Mouse (Mus musculus): ENCODE results near the gene Kcnt1. TPM values are rescaled to one million over a fixed set of nuclear protein-coding genes. Genes with fewer than 3 reads are reported as not detected.
A peak's percentile ranks its signal among the peaks of the same experiment; 100 is the strongest.

Gene Kcnt1
- polyA plus RNA-seq, 1 experiment from 2014 or later = 0.32 TPM

DNA sequence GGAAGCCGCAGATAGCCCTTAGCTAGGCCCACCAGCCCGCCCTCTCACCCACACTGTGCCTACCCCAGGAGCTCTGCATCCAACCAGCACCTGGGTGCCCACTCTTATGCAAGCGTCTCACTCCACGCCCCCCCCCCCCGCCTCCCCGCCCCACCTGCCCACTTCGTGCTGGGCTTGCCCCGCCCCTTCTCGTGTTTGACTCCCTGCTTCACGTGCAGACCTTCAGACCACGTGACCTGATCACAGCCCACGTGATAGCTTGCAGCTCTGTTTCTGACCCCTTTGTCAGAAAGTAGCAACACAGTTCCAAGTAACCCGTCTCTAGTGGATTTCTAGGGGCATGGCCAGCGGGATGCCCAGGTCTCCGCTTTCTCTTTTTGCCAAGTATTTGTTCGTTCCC lies 16.3 kb upstream of the Kcnt1 start, which contains the start of gene Sohlh1:
Sohlh1 (minus strand) TSS at position 23 of the 400 bp plus-strand sequence.
- no peaks in the 10 kb centered on the region for H3K27me3 ChIP-seq
- no peak within 1 kb of the TSS for H3K9ac ChIP-seq
- no peak within 1 kb of the TSS for H3K4me3 ChIP-seq (replicated peaks)
- peaks cover 9% of the 10 kb centered on the region for H3K4me1 ChIP-seq
- H3K27ac ChIP-seq (replicated peaks) = no peak within 1 kb of the TSS
- H3K36me3 ChIP-seq = no peaks in the 10 kb centered on the region
- no peaks in the 10 kb centered on the region for H3K9me3 ChIP-seq (replicated peaks)
- H3K4me2 ChIP-seq (replicated peaks) = no peak within 1 kb of the TSS
- WGBS = 75% methylated on average over 16 of the region's 16 CpGs
- ATAC-seq (ENCODE audit: insufficient number of reproducible peaks, low FRiP score, low TSS enrichment, low read depth) = no peak

GRCm38 (mm10) chr2:25850330-25850729 lies 13.2 kb upstream of the Kcnt1 start:
- H3K9me3 ChIP-seq (replicated peaks) = no peaks in the 10 kb centered on the region
- H3K4me1 ChIP-seq = peaks cover 12% of the 10 kb centered on the region
- H3K27ac ChIP-seq (replicated peaks) = no peak overlapping the region
- whole genome bisulfite sequencing = 13% methylated on average over 4 of the region's 4 CpGs
- ATAC-seq (ENCODE audit: insufficient number of reproducible peaks, low FRiP score, low TSS enrichment, low read depth) = no peak
- no peaks in the 10 kb centered on the region for H3K36me3 ChIP-seq
- no peaks in the 10 kb centered on the region for H3K27me3 ChIP-seq
- H3K4me3 ChIP-seq (replicated peaks) = no peak overlapping the region
- no peak overlapping the region for H3K9ac ChIP-seq
- no peak overlapping the region for H3K4me2 ChIP-seq (replicated peaks)

DNA sequence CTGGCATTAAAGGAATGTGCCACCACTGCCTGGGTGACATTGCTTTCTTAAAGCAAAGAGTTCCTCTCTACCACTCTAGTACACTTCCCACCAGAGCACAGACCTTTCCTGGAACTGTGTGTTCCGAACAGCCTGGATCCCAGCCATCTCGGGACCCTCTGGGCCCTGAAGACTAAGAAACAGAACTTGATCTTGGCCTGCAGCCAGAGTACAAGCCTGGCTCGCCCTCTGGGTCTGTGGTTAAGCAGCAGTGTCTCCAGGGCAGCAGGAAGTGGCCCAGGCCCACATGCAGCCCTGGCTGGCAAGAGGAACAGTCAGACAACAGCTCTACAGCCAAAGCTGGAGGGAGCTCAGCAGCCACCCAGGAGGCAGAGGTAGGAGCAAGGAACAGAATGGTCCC lies 10.9 kb upstream of the Kcnt1 start:
- Histone ChIP-seq H3K27ac (replicated peaks) (no peak overlapping the region), H3K27me3 (no peaks in the 10 kb centered on the region), H3K4me3 (replicated peaks) (no peak overlapping the region), H3K4me1 (0 out of 2 replicates have a peak, but pooled peaks cover 3% of the 10 kb centered on the region), H3K9me3 (replicated peaks) (no peaks in the 10 kb centered on the region), H3K36me3 (no peaks in the 10 kb centered on the region), H3K9ac (no peak overlapping the region), H3K4me2 (replicated peaks) (no peak overlapping the region)
- WGBS = 22% methylated on average over 3 of the region's 3 CpGs
- 0 out of 2 replicates have a peak, but pooled peaks have one; percentile 24 for ATAC-seq (ENCODE audit: insufficient number of reproducible peaks, low FRiP score, low TSS enrichment, low read depth)

DNA sequence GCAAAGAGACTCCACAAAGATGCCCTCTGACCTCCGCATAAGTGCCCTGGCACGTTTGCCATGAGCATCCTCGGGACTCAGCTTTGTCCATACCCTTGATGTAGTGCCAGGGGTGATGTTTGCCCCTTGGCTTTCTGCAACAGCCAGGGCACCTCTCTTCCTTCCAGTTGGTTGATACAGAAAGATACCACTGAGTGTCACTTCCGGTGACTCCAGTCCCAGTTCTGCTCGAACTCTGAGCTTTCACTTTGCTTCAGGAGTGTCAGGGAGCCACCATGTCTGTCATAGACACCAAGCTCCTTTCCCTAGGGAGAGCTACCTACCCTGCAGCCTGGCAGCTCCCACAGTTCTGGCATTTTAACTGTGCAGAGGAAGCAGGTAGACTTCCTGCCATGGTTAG lies 9.5 kb upstream of the Kcnt1 start:
- Histone ChIP-seq H3K9me3 (replicated peaks) (no peaks in the 10 kb centered on the region), H3K9ac (no peak overlapping the region), H3K4me2 (replicated peaks) (no peak overlapping the region), H3K27ac (replicated peaks) (no peak overlapping the region), H3K36me3 (no peaks in the 10 kb centered on the region), H3K4me1 (0 out of 2 replicates have a peak, but pooled peaks cover 3% of the 10 kb centered on the region), H3K4me3 (replicated peaks) (no peak overlapping the region), H3K27me3 (no peaks in the 10 kb centered on the region)
- 76% methylated on average over 5 of the region's 5 CpGs for WGBS
- no peak for ATAC-seq (ENCODE audit: insufficient number of reproducible peaks, low FRiP score, low TSS enrichment, low read depth)

DNA sequence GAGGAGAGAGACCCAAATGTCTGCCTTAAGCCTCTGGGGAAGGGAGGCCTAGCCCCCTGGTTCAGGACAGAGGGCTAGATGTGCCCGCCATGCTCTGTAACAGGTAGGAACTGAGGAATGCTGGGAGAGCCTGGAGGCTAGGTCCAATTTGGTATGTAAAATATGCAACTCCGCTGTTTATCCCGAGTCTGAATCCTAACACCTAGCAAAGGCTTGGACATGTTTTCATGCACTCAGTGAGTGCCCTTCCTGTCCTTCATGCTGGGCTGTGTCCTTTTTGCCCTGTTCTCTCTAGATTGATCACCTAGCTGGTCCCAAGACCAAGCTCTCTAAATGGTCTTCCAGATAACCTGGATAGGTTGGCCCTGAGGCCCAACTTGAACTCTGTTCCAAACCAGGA lies 3.6 kb upstream of the Kcnt1 start:
- H3K27ac ChIP-seq (replicated peaks) = no peak overlapping the region
- 59% methylated on average over 3 of the region's 3 CpGs for WGBS
- no peak overlapping the region for H3K4me3 ChIP-seq (replicated peaks)
- ATAC-seq (ENCODE audit: insufficient number of reproducible peaks, low FRiP score, low TSS enrichment, low read depth) = no peak
- H3K36me3 ChIP-seq = no peaks in the 10 kb centered on the region
- no peak overlapping the region for H3K9ac ChIP-seq
- peaks cover 12% of the 10 kb centered on the region for H3K4me1 ChIP-seq
- H3K27me3 ChIP-seq = peaks cover 25% of the 10 kb centered on the region
- no peaks in the 10 kb centered on the region for H3K9me3 ChIP-seq (replicated peaks)
- H3K4me2 ChIP-seq (replicated peaks) = no peak overlapping the region

DNA sequence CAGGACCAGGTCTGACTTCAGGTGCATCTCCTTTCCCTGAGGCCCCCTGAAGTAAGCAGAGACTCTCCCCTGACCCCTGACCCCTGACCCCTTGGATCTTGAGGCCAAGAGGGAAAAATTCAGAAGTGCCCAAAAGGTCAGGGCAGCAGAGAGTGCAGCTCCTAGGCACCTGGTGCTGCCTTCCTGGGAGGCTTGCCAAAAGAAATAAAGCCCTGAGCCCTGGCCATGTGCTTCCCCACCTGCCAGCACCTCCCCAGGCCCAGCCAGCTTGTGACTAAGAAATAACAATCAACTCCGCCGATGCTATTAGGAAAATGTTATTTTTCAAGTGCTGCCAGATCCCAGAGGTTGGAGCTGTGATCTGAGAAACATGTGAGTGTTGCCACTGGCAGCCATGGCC lies 1.5 kb upstream of the Kcnt1 start:
- H3K27me3 ChIP-seq = peaks cover 41% of the 10 kb centered on the region
- H3K9me3 ChIP-seq (replicated peaks) = no peaks in the 10 kb centered on the region
- H3K4me3 ChIP-seq (replicated peaks) = no peak overlapping the region
- no peak overlapping the region for H3K4me2 ChIP-seq (replicated peaks)
- ATAC-seq (ENCODE audit: insufficient number of reproducible peaks, low FRiP score, low TSS enrichment, low read depth) = no peak
- 71% methylated on average over 2 of the region's 2 CpGs for WGBS
- no peak overlapping the region for H3K27ac ChIP-seq (replicated peaks)
- no peaks in the 10 kb centered on the region for H3K36me3 ChIP-seq
- peaks cover 15% of the 10 kb centered on the region for H3K4me1 ChIP-seq
- H3K9ac ChIP-seq = no peak overlapping the region

DNA sequence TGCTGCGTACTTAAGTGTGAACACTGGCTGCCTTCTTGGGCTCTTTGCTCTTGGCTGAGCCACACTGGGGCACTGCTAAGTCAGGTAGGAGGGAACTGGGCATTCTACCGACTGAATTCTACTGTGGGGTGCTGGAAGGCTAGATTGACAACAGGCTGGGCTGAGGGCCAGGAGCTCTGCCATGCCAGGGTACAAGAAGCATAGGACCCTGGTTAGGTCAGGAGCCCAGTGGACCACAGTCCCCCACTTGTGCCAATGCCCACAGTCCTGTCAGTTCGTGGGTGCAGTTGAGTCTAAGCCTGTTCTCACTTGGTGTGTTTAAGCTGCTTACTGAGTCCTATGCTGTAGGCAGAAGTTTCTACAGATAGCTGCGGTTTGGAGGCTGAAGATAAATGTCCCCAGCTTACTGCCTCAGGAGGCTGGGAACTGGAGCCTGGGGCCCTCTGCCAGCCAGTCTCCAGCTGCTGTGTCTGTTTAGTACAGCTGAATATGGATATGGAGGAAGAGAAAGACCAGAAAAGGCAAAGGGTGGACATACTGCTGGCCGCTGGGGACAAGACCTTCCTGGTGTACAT lies 751 bp upstream of the Kcnt1 start:
- Histone ChIP-seq H3K4me2 (replicated peaks) (no peak overlapping the region), H3K9me3 (replicated peaks) (no peaks in the 10 kb centered on the region), H3K36me3 (no peaks in the 10 kb centered on the region), H3K27me3 (peaks cover 41% of the 10 kb centered on the region), H3K9ac (no peak overlapping the region), H3K4me1 (peaks cover 15% of the 10 kb centered on the region), H3K4me3 (replicated peaks) (no peak overlapping the region), H3K27ac (replicated peaks) (no peak overlapping the region)
- ATAC-seq (ENCODE audit: insufficient number of reproducible peaks, low FRiP score, low TSS enrichment, low read depth) = no peak
- 52% methylated on average over 5 of the region's 5 CpGs for WGBS

DNA sequence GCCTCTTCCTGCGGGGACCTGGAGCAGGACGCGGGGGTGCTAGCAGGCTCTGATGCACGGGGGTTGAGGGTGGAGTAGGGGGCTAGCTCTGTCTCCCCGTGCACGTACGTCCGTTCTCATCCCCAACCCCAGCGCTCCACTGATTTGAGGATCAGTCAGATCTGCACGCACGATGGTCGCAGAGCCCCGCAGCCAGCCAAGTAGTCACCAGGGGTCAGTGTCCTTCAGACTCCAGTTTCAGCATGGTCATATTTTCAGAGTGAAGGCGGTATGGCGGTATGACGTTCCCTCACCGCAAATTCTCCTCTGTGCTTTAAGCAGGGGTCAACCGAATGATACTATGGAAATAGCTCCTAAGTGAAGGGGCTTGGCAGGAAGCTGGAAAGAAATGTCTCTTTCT lies 696 bp downstream of the Kcnt1 start:
- no peak overlapping the region for H3K9ac ChIP-seq
- no peak overlapping the region for H3K27ac ChIP-seq (replicated peaks)
- H3K4me1 ChIP-seq = peaks cover 15% of the 10 kb centered on the region
- peak overlapping the region; percentile 40 for H3K4me3 ChIP-seq (replicated peaks)
- H3K27me3 ChIP-seq = peaks cover 41% of the 10 kb centered on the region
- no peak for ATAC-seq (ENCODE audit: insufficient number of reproducible peaks, low FRiP score, low TSS enrichment, low read depth)
- WGBS = 5% methylated on average over 18 of the region's 18 CpGs
- H3K4me2 ChIP-seq (replicated peaks) = peak overlapping the region; percentile 84
- no peaks in the 10 kb centered on the region for H3K36me3 ChIP-seq
- no peaks in the 10 kb centered on the region for H3K9me3 ChIP-seq (replicated peaks)

- Histone ChIP-seq H3K27ac (replicated peaks) (no peak overlapping the region), H3K4me3 (replicated peaks) (no peak overlapping the region), H3K9ac (no peak overlapping the region), H3K9me3 (replicated peaks) (no peaks in the 10 kb centered on the region), H3K36me3 (no peaks in the 10 kb centered on the region), H3K4me1 (peaks cover 15% of the 10 kb centered on the region), H3K27me3 (peaks cover 41% of the 10 kb centered on the region), H3K4me2 (replicated peaks) (no peak overlapping the region)
- WGBS = 2% methylated on average over 4 of the region's 4 CpGs
- ATAC-seq (ENCODE audit: insufficient number of reproducible peaks, low FRiP score, low TSS enrichment, low read depth) = no peak
These were observed 1.9 kb downstream of the Kcnt1 start for GRCm38 (mm10) chr2:25865412-25865811.

GRCm38 (mm10) chr2:25866656-25867055 lies 3.1 kb downstream of the Kcnt1 start:
- Histone ChIP-seq H3K9ac (no peak overlapping the region), H3K27ac (replicated peaks) (no peak overlapping the region), H3K27me3 (peaks cover 41% of the 10 kb centered on the region), H3K9me3 (replicated peaks) (no peaks in the 10 kb centered on the region), H3K36me3 (no peaks in the 10 kb centered on the region), H3K4me1 (peaks cover 15% of the 10 kb centered on the region), H3K4me3 (replicated peaks) (no peak overlapping the region), H3K4me2 (replicated peaks) (no peak overlapping the region)
- 67% methylated on average over 5 of the region's 5 CpGs for WGBS
- no peak for ATAC-seq (ENCODE audit: insufficient number of reproducible peaks, low FRiP score, low TSS enrichment, low read depth)

DNA sequence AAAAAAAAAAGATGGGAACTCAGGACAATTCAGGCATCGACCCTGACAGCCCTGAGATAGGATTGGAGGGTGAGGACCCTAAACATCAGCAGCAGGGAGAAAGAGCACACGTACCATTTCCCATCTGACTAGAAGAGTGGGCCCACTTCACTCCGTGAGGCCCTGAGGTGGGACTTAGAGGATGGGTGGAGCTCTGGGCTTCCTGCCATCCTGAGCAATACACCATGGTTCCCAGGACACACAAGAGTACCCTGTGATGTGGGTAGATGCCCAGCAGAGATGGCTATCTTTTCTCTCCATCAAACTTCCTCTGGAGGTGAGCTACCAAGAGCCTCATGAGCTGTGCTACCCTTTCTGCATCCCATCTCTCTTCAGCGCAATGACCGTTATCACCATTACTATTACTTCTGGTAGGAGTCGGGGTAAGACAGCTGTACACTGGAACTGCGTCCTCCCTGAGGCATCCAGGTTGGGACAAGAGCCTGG lies 13.8 kb downstream of the Kcnt1 start:
- Histone ChIP-seq H3K4me2 (replicated peaks) (peak overlapping the region; percentile 64), H3K9me3 (replicated peaks) (no peaks in the 10 kb centered on the region), H3K4me3 (replicated peaks) (peak overlapping the region; percentile 38), H3K36me3 (no peaks in the 10 kb centered on the region), H3K27me3 (peaks cover 49% of the 10 kb centered on the region), H3K4me1 (peaks cover 8% of the 10 kb centered on the region; the same call in 1 of the 2 replicates), H3K9ac (no peak overlapping the region), H3K27ac (replicated peaks) (no peak overlapping the region)
- WGBS = 22% methylated on average over 7 of the region's 7 CpGs
- no peak for ATAC-seq (ENCODE audit: insufficient number of reproducible peaks, low FRiP score, low TSS enrichment, low read depth)

DNA sequence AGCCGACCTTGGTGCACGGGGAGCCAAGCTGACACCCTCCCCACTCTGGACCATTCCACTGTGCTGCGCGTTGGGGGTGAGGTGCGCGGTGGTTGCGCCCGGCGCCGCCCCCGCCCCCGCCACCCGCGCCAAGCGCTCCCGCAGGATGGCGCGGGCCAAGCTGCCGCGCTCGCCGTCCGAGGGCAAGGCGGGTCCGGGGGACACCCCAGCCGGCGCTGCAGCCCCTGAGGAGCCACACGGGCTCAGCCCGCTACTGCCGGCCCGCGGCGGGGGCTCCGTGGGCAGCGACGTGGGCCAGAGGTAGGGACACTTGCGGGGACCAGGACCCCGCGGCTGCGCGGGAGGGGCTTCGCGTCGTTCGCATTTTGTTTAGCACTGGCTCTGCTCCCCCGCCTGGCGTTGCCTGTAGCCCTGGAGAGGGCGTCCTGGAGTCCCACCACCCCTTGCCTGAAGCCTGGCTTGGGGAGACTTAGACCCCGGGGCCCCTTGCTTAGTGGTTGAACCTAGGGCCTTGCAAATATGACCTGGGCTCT lies 14.3 kb downstream of the Kcnt1 start:
- WGBS = 3% methylated on average over 49 of the region's 49 CpGs
- H3K4me3 ChIP-seq (replicated peaks) = peak overlapping the region; percentile 38
- H3K9me3 ChIP-seq (replicated peaks) = no peaks in the 10 kb centered on the region
- no peak overlapping the region for H3K27ac ChIP-seq (replicated peaks)
- H3K36me3 ChIP-seq = no peaks in the 10 kb centered on the region
- peaks cover 8% of the 10 kb centered on the region; the same call in 1 of the 2 replicates for H3K4me1 ChIP-seq
- peaks cover 49% of the 10 kb centered on the region for H3K27me3 ChIP-seq
- H3K4me2 ChIP-seq (replicated peaks) = peak overlapping the region; percentile 64
- ATAC-seq (ENCODE audit: insufficient number of reproducible peaks, low FRiP score, low TSS enrichment, low read depth) = no peak
- no peak overlapping the region for H3K9ac ChIP-seq

Data from embryonic facial prominence, embryonic 15.5 days (tissue).